Mouse (Mus musculus): Measurements from ENCODE around the gene Pfkl.
"Not testable (repeated sequence)": the region's sequence is repeated elsewhere in the genome, so short reads cannot be mapped to it uniquely, and the experiment has no call there.

Gene Pfkl

DNA sequence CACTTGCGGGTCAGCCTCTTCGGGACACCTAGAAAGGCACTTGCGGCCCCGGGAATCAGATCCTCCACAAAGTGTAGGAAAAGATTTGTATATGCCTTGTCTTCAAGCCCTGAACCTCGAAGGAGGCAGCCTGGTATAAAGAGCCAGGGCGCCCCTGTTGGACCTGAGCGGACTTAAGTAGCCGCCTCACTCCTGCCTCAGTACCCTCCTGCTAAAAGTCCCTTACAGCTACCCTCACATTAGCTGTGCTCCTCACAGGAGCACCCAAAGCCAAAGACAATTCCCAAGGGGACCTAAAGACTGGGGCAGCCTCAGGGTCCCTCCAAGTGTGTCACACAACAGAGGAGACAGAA is 39.9 kb downstream of the Pfkl start:
- DNase-seq: no peak

DNA sequence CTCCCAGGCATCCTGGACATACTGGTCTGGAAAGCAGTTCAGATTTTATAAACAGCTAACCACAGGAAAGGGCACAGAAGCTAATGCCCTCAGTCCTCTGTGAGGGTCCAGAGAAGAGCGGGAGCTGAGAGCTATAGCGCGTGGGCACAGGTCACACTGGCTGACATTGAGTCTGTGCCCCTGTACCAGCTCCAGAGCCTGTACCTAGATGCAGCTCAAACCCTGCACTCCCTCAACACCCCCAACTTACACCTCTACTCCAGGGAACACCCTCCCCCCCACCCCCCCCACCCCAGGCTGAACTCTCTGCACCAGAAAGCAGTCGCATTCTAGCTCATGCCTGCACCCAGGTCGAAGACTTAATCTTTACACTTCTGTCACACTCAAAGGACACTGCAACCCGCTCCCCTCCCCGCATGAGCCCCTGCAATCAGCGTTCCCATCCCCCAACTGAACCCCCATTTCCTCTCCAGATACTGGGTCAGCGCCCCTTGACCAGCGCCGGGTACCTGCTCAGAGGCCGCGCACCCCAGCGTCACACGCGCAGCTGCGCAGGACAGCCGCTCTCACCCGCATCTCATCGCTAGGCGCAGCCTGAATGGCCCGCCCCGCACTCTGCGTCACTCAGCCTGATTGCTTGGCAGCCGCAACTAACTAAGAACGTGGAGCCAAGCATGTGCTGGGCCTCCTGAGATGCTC is 40.5 kb downstream of the Pfkl start:
- DNase-seq: no peak

GRCm38 (mm10) chr10:77963971-77964370 is 45.9 kb downstream of the Pfkl start:
- DNase-seq: no peak

GRCm38 (mm10) chr10:77962725-77963124 is 47.2 kb downstream of the Pfkl start:
- no peak for DNase-seq

DNA sequence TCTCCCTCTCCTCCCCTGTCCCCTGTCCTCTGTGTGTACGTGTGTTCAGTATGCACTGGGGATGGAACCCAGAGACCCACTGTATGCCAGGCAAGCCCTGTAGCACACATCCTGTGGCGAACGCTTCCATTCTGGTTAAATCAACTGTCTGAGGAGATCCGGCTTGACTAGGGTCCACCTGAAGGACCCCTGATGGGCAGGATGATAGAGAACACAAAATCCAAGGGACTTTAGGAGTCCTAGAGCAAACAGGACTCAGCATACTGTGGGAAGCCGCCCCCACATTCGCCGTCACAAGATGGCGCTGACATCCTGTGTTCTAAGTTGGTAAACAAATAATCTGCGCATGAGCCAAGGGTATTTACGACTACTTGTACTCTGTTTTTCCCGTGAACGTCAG is 59.4 kb downstream of the Pfkl start:
- DNase-seq: not testable (repeated sequence)

DNA sequence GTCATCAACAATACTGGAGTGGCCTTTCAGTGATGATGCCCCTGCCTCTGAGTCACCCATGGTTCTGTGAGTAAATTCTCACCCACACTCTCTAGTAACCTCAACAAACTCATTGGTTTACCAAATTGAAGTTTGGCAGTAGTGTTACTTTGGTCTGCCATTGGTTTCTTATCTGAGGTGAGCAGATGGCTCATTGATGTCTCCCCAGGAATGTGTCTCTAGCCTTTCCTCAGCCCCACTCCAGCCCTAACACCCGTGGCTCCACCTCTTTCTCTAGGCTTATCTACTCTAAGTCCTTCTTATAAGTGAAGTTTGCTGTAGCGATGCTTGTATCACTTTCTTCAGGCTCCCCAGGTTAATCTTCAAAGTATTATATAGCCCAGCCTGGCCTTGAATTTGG is 70.2 kb downstream of the Pfkl start:
- DNase-seq: no peak

Measured in kidney, postnatal 25 days (tissue).